Mouse (Mus musculus) liver, adult 2 months (tissue): Measurements from ENCODE around the gene Eef2k.

Source experiments
- CTCF ChIP-seq: fragments of 200-500 bp; IDR thresholded peaks from 2 replicates; pipeline ENCODE4 v1.5.1; 2011; ENCODE audit warnings: low read depth, low read length, control low read depth
- POLR2A ChIP-seq: fragments of 200-500 bp; IDR thresholded peaks from 2 replicates; pipeline ENCODE4 v1.6.1; 2011; ENCODE audit warnings: low read length, control low read depth; ENCODE audit not compliant: insufficient read depth; ENCODE audit errors: extremely low read depth

DNA sequence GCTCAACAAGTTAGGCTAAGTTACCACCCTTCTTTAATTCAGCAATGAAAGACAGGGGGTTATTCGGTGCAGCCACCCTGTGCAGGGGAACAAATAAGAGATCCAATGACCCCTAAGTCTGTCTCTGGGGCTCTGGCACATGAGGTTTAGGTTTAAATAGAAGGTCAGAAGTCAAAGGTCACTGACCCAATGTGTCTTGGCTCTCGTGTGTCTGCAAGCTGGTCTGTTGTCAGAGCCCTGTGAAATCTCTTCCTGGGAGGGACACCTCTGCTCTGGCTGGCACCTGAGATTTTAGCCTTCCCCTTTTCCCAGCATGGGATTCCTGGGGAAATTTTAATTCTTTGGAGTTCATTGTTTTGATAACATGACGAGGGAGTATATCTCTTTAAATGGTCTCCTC lies 19.6 kb downstream of the Eef2k start:
- no peak for TF ChIP-seq CTCF
- no peak for TF ChIP-seq POLR2A
